Mouse (Mus musculus) liver, embryonic 16.5 days (tissue): Measurements from ENCODE around the gene Tent4b. TPM values are rescaled to one million over a fixed set of nuclear protein-coding genes. Genes with fewer than 3 reads are reported as not detected.

Source experiments
- ATAC-seq: fragments of 200-750 bp; cut with Nextera tagmentation; 2 replicates; pipeline ENCODE4 v1.8.0; 2017; ENCODE audit warnings: low read depth, mild to moderate bottlenecking, moderate number of reproducible peaks, moderate library complexity
- H3K27ac ChIP-seq: fragments of 300-500 bp; sonication (generic); 2 replicates; pipeline ENCODE4 v1.5.1; 2014; ENCODE audit warnings: mild to moderate bottlenecking, low read length
- H3K27me3 ChIP-seq: fragments of 300-500 bp; sonication (generic); 2 replicates; pipeline ENCODE4 v1.6.1; 2014; ENCODE audit warnings: low read depth, low read length, mixed read lengths; ENCODE audit not compliant: control insufficient read depth, insufficient read depth
- H3K36me3 ChIP-seq: fragments of 300-500 bp; sonication (generic); 2 replicates; pipeline ENCODE4 v1.6.1; 2014; ENCODE audit warnings: mild to moderate bottlenecking; ENCODE audit not compliant: control insufficient read depth, insufficient read depth
- H3K4me1 ChIP-seq: fragments of 300-500 bp; sonication (generic); 2 replicates; pipeline ENCODE4 v1.6.1; 2014; ENCODE audit warnings: low read depth, low read length, mixed read lengths; ENCODE audit not compliant: control insufficient read depth
- H3K4me2 ChIP-seq: fragments of 300-500 bp; sonication (generic); 2 replicates; pipeline ENCODE4 v1.6.1; 2014; ENCODE audit warnings: low read depth, low read length, mixed read lengths
- H3K4me3 ChIP-seq: fragments of 300-500 bp; sonication (generic); 2 replicates; pipeline ENCODE4 v1.5.1; 2014; ENCODE audit warnings: low read depth, mild to moderate bottlenecking, low read length
- H3K9ac ChIP-seq: fragments of 300-500 bp; sonication (generic); 2 replicates; pipeline ENCODE4 v1.6.1; 2014; ENCODE audit warnings: low read depth, low read length
- H3K9me3 ChIP-seq: fragments of 300-500 bp; sonication (generic); replicated peaks from 2 replicates; pipeline ENCODE4 v1.6.1; 2016; ENCODE audit warnings: low read length; ENCODE audit not compliant: control insufficient read depth
- WGBS: fragments of 180-500 bp; shearing (Covaris S2); extraction: QIAGEN DNeasy Blood & Tissue Kit; methylation state at CpG from one replicate; pipeline ENCODE4 v1.1.7; 2014; ENCODE audit not compliant: insufficient replicate concordance; 5-methylcytosine and 5-hydroxymethylcytosine counted together
- polyA plus RNA-seq: library from polyadenylated mRNA; unstranded; fragments of >200 nt; fragmentation: Nextera tagmentation; extraction: Ambion mirVana; gene quantifications from 2 replicates; pipeline ENCODE4 v1.2.1, GENCODE M21; 2015

The Tent4b gene
- 2.5 and 2.7 TPM in 2 replicates for polyA plus RNA-seq

- H3K9me3 ChIP-seq: no peaks in the 10 kb centered on the region
- H3K27ac ChIP-seq: peak within 1 kb of the TSS; percentile 94
- under 1% methylated on average over 81 of the region's 97 CpGs for WGBS
- peaks cover 23% of the 10 kb centered on the region for H3K4me1 ChIP-seq
- peak within 1 kb of the TSS; percentile 88 for H3K9ac ChIP-seq
- peak within 1 kb of the TSS; percentile 98 for H3K4me2 ChIP-seq
- peak; percentile 93 for ATAC-seq
- H3K4me3 ChIP-seq: peak within 1 kb of the TSS; percentile 88
- H3K36me3 ChIP-seq: no peaks in the 10 kb centered on the region
- H3K27me3 ChIP-seq: no peaks in the 10 kb centered on the region
Measured at GRCm38 (mm10) chr8:88198945-88199571, at the start of gene Tent4b. Tent4b (plus strand) TSS chr8:88199213.

- Histone ChIP-seq H3K9ac (no peak overlapping the region), H3K4me3 (no peak overlapping the region), H3K4me2 (no peak overlapping the region), H3K27ac (no peak overlapping the region), H3K4me1 (no peaks in the 10 kb centered on the region), H3K9me3 (no peaks in the 10 kb centered on the region), H3K36me3 (peaks cover 22% of the 10 kb centered on the region), H3K27me3 (no peaks in the 10 kb centered on the region)
- no peak for ATAC-seq
- 86% methylated on average over 6 of the region's 6 CpGs for WGBS
Measured at GRCm38 (mm10) chr8:88150910-88151371, 48.1 kb upstream of the Tent4b start.

GRCm38 (mm10) chr8:88160237-88160995 is 38.6 kb upstream of the Tent4b start:
- H3K4me1 ChIP-seq: no peaks in the 10 kb centered on the region
- ATAC-seq: no peak
- no peak overlapping the region for H3K27ac ChIP-seq
- H3K4me2 ChIP-seq: no peak overlapping the region
- H3K36me3 ChIP-seq: peaks cover 37% of the 10 kb centered on the region
- H3K9ac ChIP-seq: no peak overlapping the region
- H3K9me3 ChIP-seq: no peaks in the 10 kb centered on the region
- no peak overlapping the region for H3K4me3 ChIP-seq
- H3K27me3 ChIP-seq: no peaks in the 10 kb centered on the region
- WGBS: 80% methylated on average over 9 of the region's 10 CpGs

- Histone ChIP-seq H3K36me3 (peaks cover 39% of the 10 kb centered on the region), H3K4me3 (no peak overlapping the region), H3K27me3 (no peaks in the 10 kb centered on the region), H3K4me2 (no peak overlapping the region), H3K4me1 (no peaks in the 10 kb centered on the region), H3K9me3 (no peaks in the 10 kb centered on the region), H3K9ac (no peak overlapping the region), H3K27ac (no peak overlapping the region)
- WGBS: 58% methylated on average over 5 of the region's 5 CpGs
- ATAC-seq: peak; percentile 53; the same call in 1 of the 2 replicates
Measured at GRCm38 (mm10) chr8:88161439-88161838, 37.6 kb upstream of the Tent4b start.

GRCm38 (mm10) chr8:88175264-88175663 is 23.7 kb upstream of the Tent4b start:
- no peak overlapping the region for H3K4me3 ChIP-seq
- no peaks in the 10 kb centered on the region for H3K27me3 ChIP-seq
- no peaks in the 10 kb centered on the region for H3K9me3 ChIP-seq
- no peaks in the 10 kb centered on the region for H3K4me1 ChIP-seq
- H3K4me2 ChIP-seq: no peak overlapping the region
- no peak overlapping the region for H3K27ac ChIP-seq
- no peak for ATAC-seq
- no peak overlapping the region for H3K9ac ChIP-seq
- 56% methylated on average over 7 of the region's 7 CpGs for whole genome bisulfite sequencing
- peaks cover 6% of the 10 kb centered on the region; the same call in 1 of the 2 replicates for H3K36me3 ChIP-seq

GRCm38 (mm10) chr8:88177291-88177690 is 21.7 kb upstream of the Tent4b start:
- H3K4me3 ChIP-seq: no peak overlapping the region
- H3K9ac ChIP-seq: no peak overlapping the region
- ATAC-seq: no peak
- H3K4me1 ChIP-seq: no peaks in the 10 kb centered on the region
- no peaks in the 10 kb centered on the region for H3K27me3 ChIP-seq
- H3K4me2 ChIP-seq: no peak overlapping the region
- 65% methylated on average over 8 of the region's 8 CpGs for WGBS
- no peaks in the 10 kb centered on the region for H3K36me3 ChIP-seq
- H3K9me3 ChIP-seq: no peaks in the 10 kb centered on the region
- no peak overlapping the region for H3K27ac ChIP-seq

- no peak overlapping the region for H3K4me3 ChIP-seq
- 52% methylated on average over 2 of the region's 2 CpGs for WGBS
- H3K4me2 ChIP-seq: no peak overlapping the region
- H3K27ac ChIP-seq: no peak overlapping the region
- no peaks in the 10 kb centered on the region for H3K9me3 ChIP-seq
- ATAC-seq: no peak
- no peaks in the 10 kb centered on the region for H3K27me3 ChIP-seq
- no peak overlapping the region for H3K9ac ChIP-seq
- no peaks in the 10 kb centered on the region for H3K36me3 ChIP-seq
- no peaks in the 10 kb centered on the region for H3K4me1 ChIP-seq
Measured at GRCm38 (mm10) chr8:88183121-88183520, 15.9 kb upstream of the Tent4b start.

GRCm38 (mm10) chr8:88184914-88185313 is 14.1 kb upstream of the Tent4b start:
- Histone ChIP-seq H3K27ac (no peak overlapping the region), H3K36me3 (no peaks in the 10 kb centered on the region), H3K9me3 (no peaks in the 10 kb centered on the region), H3K27me3 (no peaks in the 10 kb centered on the region), H3K4me3 (no peak overlapping the region), H3K4me1 (no peaks in the 10 kb centered on the region), H3K4me2 (no peak overlapping the region), H3K9ac (no peak overlapping the region)
- WGBS: 72% methylated on average over 1 of the region's 1 CpGs
- ATAC-seq: no peak

GRCm38 (mm10) chr8:88185716-88186115 is 13.3 kb upstream of the Tent4b start:
- Histone ChIP-seq H3K27ac (no peak overlapping the region), H3K4me2 (no peak overlapping the region), H3K4me3 (no peak overlapping the region), H3K4me1 (no peaks in the 10 kb centered on the region), H3K9ac (no peak overlapping the region), H3K27me3 (no peaks in the 10 kb centered on the region), H3K9me3 (no peaks in the 10 kb centered on the region), H3K36me3 (no peaks in the 10 kb centered on the region)
- WGBS: 68% methylated on average over 6 of the region's 6 CpGs
- ATAC-seq: no peak
